Mouse (Mus musculus): Measurements from ENCODE around the gene Gmds. TPM values are rescaled to one million over a fixed set of nuclear protein-coding genes. Genes with fewer than 3 reads are reported as not detected.
A peak's percentile ranks its signal among the peaks of the same experiment; 100 is the strongest.

Gene Gmds
- polyA plus RNA-seq, 1 experiment from 2014 or later = 35.1 TPM

- H3K4me1 ChIP-seq = peaks cover 38% of the 10 kb centered on the region
- H3K27me3 ChIP-seq = peaks cover 85% of the 10 kb centered on the region
- 7% methylated on average over 6 of the region's 6 CpGs for WGBS
- H3K9ac ChIP-seq (replicated peaks) = no peak overlapping the region
- no peak overlapping the region for H3K4me2 ChIP-seq (replicated peaks)
- H3K4me3 ChIP-seq = peak overlapping the region; percentile 18; the same call in 1 of the 2 replicates
- ATAC-seq (ENCODE audit: low FRiP score, low read depth) = no peak
- H3K36me3 ChIP-seq = no peaks in the 10 kb centered on the region
- H3K9me3 ChIP-seq = no peaks in the 10 kb centered on the region
- H3K27ac ChIP-seq (replicated peaks) = no peak overlapping the region
Observed at GRCm38 (mm10) chr13:31809701-31810100, 528.8 kb downstream of the Gmds start.

- H3K27me3 ChIP-seq = peaks cover 85% of the 10 kb centered on the region
- 6% methylated on average over 16 of the region's 16 CpGs for WGBS
- no peak for ATAC-seq (ENCODE audit: low FRiP score, low read depth)
- peak overlapping the region; percentile 51 for H3K4me3 ChIP-seq
- no peak overlapping the region for H3K4me2 ChIP-seq (replicated peaks)
- 0 out of 2 replicates have a peak overlapping the region, but pooled peaks have one; percentile 53 for H3K9ac ChIP-seq (replicated peaks)
- peaks cover 38% of the 10 kb centered on the region for H3K4me1 ChIP-seq
- peak overlapping the region; percentile 71; the same call in 1 of the 2 replicates for H3K27ac ChIP-seq (replicated peaks)
- no peaks in the 10 kb centered on the region for H3K36me3 ChIP-seq
- no peaks in the 10 kb centered on the region for H3K9me3 ChIP-seq
Observed at GRCm38 (mm10) chr13:31808804-31809420, 529.6 kb downstream of the Gmds start.

- H3K9me3 ChIP-seq = no peaks in the 10 kb centered on the region
- peak overlapping the region; percentile 88 for H3K4me2 ChIP-seq (replicated peaks)
- 3% methylated on average over 54 of the region's 73 CpGs for WGBS
- H3K4me1 ChIP-seq = peaks cover 41% of the 10 kb centered on the region
- peak overlapping the region; percentile 51 for H3K4me3 ChIP-seq
- H3K27me3 ChIP-seq = peaks cover 85% of the 10 kb centered on the region
- H3K9ac ChIP-seq (replicated peaks) = peak overlapping the region; percentile 53
- no peak; the same call in 1 of the 2 replicates for ATAC-seq (ENCODE audit: low FRiP score, low read depth)
- H3K36me3 ChIP-seq = no peaks in the 10 kb centered on the region
- H3K27ac ChIP-seq (replicated peaks) = peak overlapping the region; percentile 71
Observed at GRCm38 (mm10) chr13:31808116-31808803, 530.3 kb downstream of the Gmds start.

GRCm38 (mm10) chr13:31807736-31808115, 530.8 kb downstream of the Gmds start:
- under 1% methylated on average over 42 of the region's 47 CpGs for WGBS
- H3K4me1 ChIP-seq = peaks cover 41% of the 10 kb centered on the region
- peak overlapping the region; percentile 53 for H3K9ac ChIP-seq (replicated peaks)
- peak overlapping the region; percentile 88 for H3K4me2 ChIP-seq (replicated peaks)
- H3K27me3 ChIP-seq = peaks cover 85% of the 10 kb centered on the region
- peak overlapping the region; percentile 71 for H3K27ac ChIP-seq (replicated peaks)
- no peaks in the 10 kb centered on the region for H3K9me3 ChIP-seq
- no peaks in the 10 kb centered on the region for H3K36me3 ChIP-seq
- H3K4me3 ChIP-seq = peak overlapping the region; percentile 51
- no peak for ATAC-seq (ENCODE audit: low FRiP score, low read depth)

- Histone ChIP-seq H3K27me3 (peaks cover 85% of the 10 kb centered on the region), H3K9ac (replicated peaks) (peak overlapping the region; percentile 53), H3K4me3 (peak overlapping the region; percentile 51), H3K4me1 (peaks cover 41% of the 10 kb centered on the region), H3K9me3 (no peaks in the 10 kb centered on the region), H3K4me2 (replicated peaks) (peak overlapping the region; percentile 88), H3K27ac (replicated peaks) (peak overlapping the region; percentile 71), H3K36me3 (no peaks in the 10 kb centered on the region)
- ATAC-seq (ENCODE audit: low FRiP score, low read depth) = peak; percentile 48
- under 1% methylated on average over 72 of the region's 101 CpGs for WGBS
Observed at GRCm38 (mm10) chr13:31806890-31807735, 531.4 kb downstream of the Gmds start.

GRCm38 (mm10) chr13:31806428-31806832, 532.1 kb downstream of the Gmds start, which contains the start of gene Foxc1:
Gene Foxc1 (plus strand): TSS chr13:31806633.
- peaks cover 85% of the 10 kb centered on the region for H3K27me3 ChIP-seq
- H3K9me3 ChIP-seq = no peaks in the 10 kb centered on the region
- peak; percentile 89 for ATAC-seq (ENCODE audit: low FRiP score, low read depth)
- WGBS = under 1% methylated on average over 27 of the region's 40 CpGs
- peak within 1 kb of the TSS; percentile 71 for H3K27ac ChIP-seq (replicated peaks)
- H3K4me3 ChIP-seq = peak within 1 kb of the TSS; percentile 51
- H3K36me3 ChIP-seq = no peaks in the 10 kb centered on the region
- H3K9ac ChIP-seq (replicated peaks) = peak within 1 kb of the TSS; percentile 53
- H3K4me2 ChIP-seq (replicated peaks) = peak within 1 kb of the TSS; percentile 88
- H3K4me1 ChIP-seq = peaks cover 43% of the 10 kb centered on the region

GRCm38 (mm10) chr13:31805831-31806427, 532.6 kb downstream of the Gmds start:
- no peak for ATAC-seq (ENCODE audit: low FRiP score, low read depth)

GRCm38 (mm10) chr13:31804571-31804970, 534.0 kb downstream of the Gmds start:
- H3K4me2 ChIP-seq (replicated peaks) = no peak overlapping the region
- H3K4me1 ChIP-seq = peaks cover 39% of the 10 kb centered on the region
- H3K27ac ChIP-seq (replicated peaks) = no peak overlapping the region
- no peaks in the 10 kb centered on the region for H3K9me3 ChIP-seq
- 1% methylated on average over 7 of the region's 7 CpGs for WGBS
- H3K36me3 ChIP-seq = no peaks in the 10 kb centered on the region
- no peak for ATAC-seq (ENCODE audit: low FRiP score, low read depth)
- H3K9ac ChIP-seq (replicated peaks) = no peak overlapping the region
- no peak overlapping the region for H3K4me3 ChIP-seq
- H3K27me3 ChIP-seq = peaks cover 91% of the 10 kb centered on the region

More at GRCm38 (mm10) chr13:31805831-31806427, 532.6 kb downstream of the Gmds start:
- H3K9ac ChIP-seq (replicated peaks) = peak overlapping the region; percentile 45; the same call in 1 of the 2 replicates
- no peaks in the 10 kb centered on the region for H3K9me3 ChIP-seq
- H3K4me3 ChIP-seq = peak overlapping the region; percentile 51
- no peak overlapping the region; the same call in 1 of the 2 replicates for H3K27ac ChIP-seq (replicated peaks)
- H3K4me2 ChIP-seq (replicated peaks) = peak overlapping the region; percentile 88
- H3K36me3 ChIP-seq = no peaks in the 10 kb centered on the region
- WGBS = under 1% methylated on average over 24 of the region's 34 CpGs
- peaks cover 85% of the 10 kb centered on the region for H3K27me3 ChIP-seq
- H3K4me1 ChIP-seq = peaks cover 40% of the 10 kb centered on the region

GRCm38 (mm10) chr13:31803166-31804093, 535.1 kb downstream of the Gmds start:
- Histone ChIP-seq H3K27ac (replicated peaks) (no peak overlapping the region), H3K9me3 (no peaks in the 10 kb centered on the region), H3K9ac (replicated peaks) (no peak overlapping the region), H3K27me3 (peaks cover 98% of the 10 kb centered on the region), H3K4me1 (peaks cover 38% of the 10 kb centered on the region), H3K36me3 (no peaks in the 10 kb centered on the region), H3K4me3 (no peak overlapping the region), H3K4me2 (replicated peaks) (peak overlapping the region; percentile 10; the same call in 1 of the 2 replicates)
- WGBS = 1% methylated on average over 30 of the region's 31 CpGs
- ATAC-seq (ENCODE audit: low FRiP score, low read depth) = no peak

GRCm38 (mm10) chr13:31802447-31802846, 536.1 kb downstream of the Gmds start:
- H3K27me3 ChIP-seq = peaks cover 96% of the 10 kb centered on the region
- H3K27ac ChIP-seq (replicated peaks) = no peak overlapping the region
- H3K9ac ChIP-seq (replicated peaks) = no peak overlapping the region
- H3K9me3 ChIP-seq = no peaks in the 10 kb centered on the region
- H3K4me2 ChIP-seq (replicated peaks) = no peak overlapping the region
- ATAC-seq (ENCODE audit: low FRiP score, low read depth) = no peak
- H3K4me1 ChIP-seq = peaks cover 29% of the 10 kb centered on the region
- 6% methylated on average over 5 of the region's 5 CpGs for WGBS
- no peaks in the 10 kb centered on the region for H3K36me3 ChIP-seq
- no peak overlapping the region for H3K4me3 ChIP-seq
